Mouse (Mus musculus): ENCODE measurements around the gene Pdzrn3. TPM values are rescaled to one million over a fixed set of nuclear protein-coding genes. Genes with fewer than 3 reads are reported as not detected.

The Pdzrn3 gene
- polyA plus RNA-seq, 1 experiment, result 11.2 TPM

- H3K36me3 ChIP-seq (ENCODE audit: control insufficient read depth, insufficient read depth, low read length), result no peaks in the 10 kb centered on the region
- no peaks in the 10 kb centered on the region for H3K4me1 ChIP-seq (ENCODE audit: control insufficient read depth, insufficient read depth, insufficient read length, low read length)
- H3K4me3 ChIP-seq (ENCODE audit: low read depth, low read length), result no peak overlapping the region
- 88% methylated on average over 11 of the region's 11 CpGs for WGBS
- H3K27ac ChIP-seq (ENCODE audit: insufficient read depth, low read depth, low read length), result no peak overlapping the region
- no peaks in the 10 kb centered on the region for H3K27me3 ChIP-seq (ENCODE audit: control insufficient read depth, insufficient read depth, low read length)
- TF ChIP-seq CTCF (IDR thresholded peaks at IDR 0.05; ENCODE audit: extremely low read depth, insufficient read length, insufficient replicate concordance, low read depth, low read length), result no peak
- no peak for TF ChIP-seq POLR2A (IDR thresholded peaks at IDR 0.05; ENCODE audit: low read depth, low read length)
These were observed 73.5 kb downstream of the Pdzrn3 start for GRCm38 (mm10) chr6:101303959-101304738.

GRCm38 (mm10) chr6:101303501-101303900 lies 74.2 kb downstream of the Pdzrn3 start:
- no peaks in the 10 kb centered on the region for H3K4me1 ChIP-seq (ENCODE audit: control insufficient read depth, insufficient read depth, insufficient read length, low read length)
- H3K36me3 ChIP-seq (ENCODE audit: control insufficient read depth, insufficient read depth, low read length), result no peaks in the 10 kb centered on the region
- WGBS, result 74% methylated on average over 1 of the region's 1 CpGs
- TF ChIP-seq CTCF (IDR thresholded peaks at IDR 0.05; ENCODE audit: extremely low read depth, insufficient read length, insufficient replicate concordance, low read depth, low read length) (no peak), POLR2A (IDR thresholded peaks at IDR 0.05; ENCODE audit: low read depth, low read length) (no peak)
- no peak overlapping the region for H3K27ac ChIP-seq (ENCODE audit: insufficient read depth, low read depth, low read length)
- no peak overlapping the region for H3K4me3 ChIP-seq (ENCODE audit: low read depth, low read length)
- H3K27me3 ChIP-seq (ENCODE audit: control insufficient read depth, insufficient read depth, low read length), result no peaks in the 10 kb centered on the region

- H3K4me3 ChIP-seq (ENCODE audit: low read depth, low read length), result no peak overlapping the region
- 90% methylated on average over 8 of the region's 8 CpGs for WGBS
- H3K36me3 ChIP-seq (ENCODE audit: control insufficient read depth, insufficient read depth, low read length), result no peaks in the 10 kb centered on the region
- no peaks in the 10 kb centered on the region for H3K4me1 ChIP-seq (ENCODE audit: control insufficient read depth, insufficient read depth, insufficient read length, low read length)
- TF ChIP-seq POLR2A (IDR thresholded peaks at IDR 0.05; ENCODE audit: low read depth, low read length), result no peak
- H3K27ac ChIP-seq (ENCODE audit: insufficient read depth, low read depth, low read length), result no peak overlapping the region
- H3K27me3 ChIP-seq (ENCODE audit: control insufficient read depth, insufficient read depth, low read length), result no peaks in the 10 kb centered on the region
These were observed 76.5 kb downstream of the Pdzrn3 start for GRCm38 (mm10) chr6:101301154-101301553.

GRCm38 (mm10) chr6:101299434-101299833 lies 78.3 kb downstream of the Pdzrn3 start:
- Histone ChIP-seq H3K27ac (ENCODE audit: insufficient read depth, low read depth, low read length) (no peak overlapping the region), H3K27me3 (ENCODE audit: control insufficient read depth, insufficient read depth, low read length) (no peaks in the 10 kb centered on the region), H3K4me1 (ENCODE audit: control insufficient read depth, insufficient read depth, insufficient read length, low read length) (no peaks in the 10 kb centered on the region), H3K36me3 (ENCODE audit: control insufficient read depth, insufficient read depth, low read length) (no peaks in the 10 kb centered on the region), H3K4me3 (ENCODE audit: low read depth, low read length) (no peak overlapping the region)
- TF ChIP-seq POLR2A (IDR thresholded peaks at IDR 0.05; ENCODE audit: low read depth, low read length) (no peak), CTCF (IDR thresholded peaks at IDR 0.05; ENCODE audit: extremely low read depth, insufficient read length, insufficient replicate concordance, low read depth, low read length) (no peak)
- WGBS, result 93% methylated on average over 2 of the region's 2 CpGs

GRCm38 (mm10) chr6:101297563-101298520 lies 79.9 kb downstream of the Pdzrn3 start:
- TF ChIP-seq POLR2A (IDR thresholded peaks at IDR 0.05; ENCODE audit: low read depth, low read length) (no peak), CTCF (IDR thresholded peaks at IDR 0.05; ENCODE audit: extremely low read depth, insufficient read length, insufficient replicate concordance, low read depth, low read length) (no peak)
- Histone ChIP-seq H3K4me1 (ENCODE audit: control insufficient read depth, insufficient read depth, insufficient read length, low read length) (peaks cover 2% of the 10 kb centered on the region; the same call in 1 of the 2 replicates), H3K36me3 (ENCODE audit: control insufficient read depth, insufficient read depth, low read length) (no peaks in the 10 kb centered on the region), H3K27ac (ENCODE audit: insufficient read depth, low read depth, low read length) (no peak overlapping the region), H3K4me3 (ENCODE audit: low read depth, low read length) (no peak overlapping the region), H3K27me3 (ENCODE audit: control insufficient read depth, insufficient read depth, low read length) (no peaks in the 10 kb centered on the region)
- WGBS, result 83% methylated on average over 15 of the region's 15 CpGs

- H3K27me3 ChIP-seq (ENCODE audit: control insufficient read depth, insufficient read depth, low read length), result no peaks in the 10 kb centered on the region
- no peaks in the 10 kb centered on the region for H3K36me3 ChIP-seq (ENCODE audit: control insufficient read depth, insufficient read depth, low read length)
- 86% methylated on average over 8 of the region's 8 CpGs for WGBS
- no peak for TF ChIP-seq CTCF (IDR thresholded peaks at IDR 0.05; ENCODE audit: extremely low read depth, insufficient read length, insufficient replicate concordance, low read depth, low read length)
- no peak for TF ChIP-seq POLR2A (IDR thresholded peaks at IDR 0.05; ENCODE audit: low read depth, low read length)
- no peak overlapping the region for H3K27ac ChIP-seq (ENCODE audit: insufficient read depth, low read depth, low read length)
- peaks cover 4% of the 10 kb centered on the region; the same call in 1 of the 2 replicates for H3K4me1 ChIP-seq (ENCODE audit: control insufficient read depth, insufficient read depth, insufficient read length, low read length)
- no peak overlapping the region for H3K4me3 ChIP-seq (ENCODE audit: low read depth, low read length)
These were observed 80.7 kb downstream of the Pdzrn3 start for GRCm38 (mm10) chr6:101296997-101297396.

GRCm38 (mm10) chr6:101296280-101296679 lies 81.4 kb downstream of the Pdzrn3 start:
- Histone ChIP-seq H3K27me3 (ENCODE audit: control insufficient read depth, insufficient read depth, low read length) (no peaks in the 10 kb centered on the region), H3K4me3 (ENCODE audit: low read depth, low read length) (no peak overlapping the region), H3K36me3 (ENCODE audit: control insufficient read depth, insufficient read depth, low read length) (no peaks in the 10 kb centered on the region), H3K4me1 (ENCODE audit: control insufficient read depth, insufficient read depth, insufficient read length, low read length) (peaks cover 4% of the 10 kb centered on the region; the same call in 1 of the 2 replicates), H3K27ac (ENCODE audit: insufficient read depth, low read depth, low read length) (no peak overlapping the region)
- 83% methylated on average over 8 of the region's 8 CpGs for WGBS
- no peak for TF ChIP-seq POLR2A (IDR thresholded peaks at IDR 0.05; ENCODE audit: low read depth, low read length)
- TF ChIP-seq CTCF (IDR thresholded peaks at IDR 0.05; ENCODE audit: extremely low read depth, insufficient read length, insufficient replicate concordance, low read depth, low read length), result no peak

Measured in small intestine, adult 2 months (tissue).